Mouse (Mus musculus) cerebellum, adult 11-12 months (tissue): ENCODE measurements around the gene Zfp57.
"Not testable (repeated sequence)": the region's sequence is repeated elsewhere in the genome, so short reads cannot be mapped to it uniquely, and the experiment has no call there.

Experiments used
- DNase-seq: peaks from one replicate; pipeline ENCODE4 v3.0.0; 2022

Gene Zfp57

DNA sequence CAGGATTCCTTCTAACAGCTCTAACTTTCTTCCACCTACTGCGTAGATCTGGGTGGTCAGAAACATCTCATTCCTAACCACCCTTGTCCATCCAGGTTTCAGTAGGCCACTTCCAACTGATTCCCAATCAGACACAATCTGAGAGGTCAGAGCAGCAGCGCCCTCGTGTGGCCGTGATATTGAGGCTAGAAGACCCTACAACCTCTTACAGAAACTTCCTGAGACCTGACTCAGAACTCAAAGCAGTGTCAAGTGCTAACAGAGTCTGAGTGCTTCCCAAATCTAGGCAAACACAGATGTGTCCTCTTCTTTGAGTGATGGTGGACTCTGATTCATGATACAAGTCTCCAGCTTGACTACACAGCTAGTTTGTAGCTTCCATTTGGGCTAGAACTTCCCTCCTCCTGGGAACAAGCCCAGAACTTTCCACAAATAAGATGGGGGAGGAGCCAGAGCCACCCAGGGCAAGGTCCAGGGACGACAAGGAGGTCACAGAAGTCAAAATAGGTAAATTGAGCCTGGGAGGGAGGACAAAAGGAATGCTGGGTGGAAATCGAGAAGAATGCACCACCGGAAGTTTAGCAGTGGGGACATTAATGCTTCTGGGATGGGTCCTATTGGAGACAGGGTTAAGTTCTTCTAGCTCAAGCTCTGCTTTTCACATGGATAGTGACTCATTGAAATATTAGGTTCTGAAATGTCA lies 3.8 kb upstream of the Zfp57 start:
- DNase-seq, result peak; percentile 56

DNA sequence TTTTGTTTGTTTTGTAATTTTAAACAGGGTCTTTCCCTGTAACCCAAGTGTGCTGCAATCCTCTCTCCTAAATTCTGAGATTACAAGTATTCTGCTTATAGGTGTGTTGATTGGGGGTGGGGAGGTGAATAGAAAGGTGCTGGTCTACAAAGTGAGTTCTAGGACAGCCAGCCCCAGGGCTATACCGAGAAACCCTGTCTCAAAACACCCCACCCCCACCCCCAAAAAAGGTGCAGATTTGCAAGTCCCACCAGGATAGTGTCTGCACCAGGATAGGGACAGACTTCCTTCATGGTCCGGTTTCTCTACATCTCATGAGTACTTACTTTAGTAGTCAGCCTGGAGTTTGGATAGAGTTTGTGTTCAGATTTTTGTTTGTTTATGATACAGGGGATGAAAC lies 2.5 kb upstream of the Zfp57 start:
- DNase-seq, result no peak

DNA sequence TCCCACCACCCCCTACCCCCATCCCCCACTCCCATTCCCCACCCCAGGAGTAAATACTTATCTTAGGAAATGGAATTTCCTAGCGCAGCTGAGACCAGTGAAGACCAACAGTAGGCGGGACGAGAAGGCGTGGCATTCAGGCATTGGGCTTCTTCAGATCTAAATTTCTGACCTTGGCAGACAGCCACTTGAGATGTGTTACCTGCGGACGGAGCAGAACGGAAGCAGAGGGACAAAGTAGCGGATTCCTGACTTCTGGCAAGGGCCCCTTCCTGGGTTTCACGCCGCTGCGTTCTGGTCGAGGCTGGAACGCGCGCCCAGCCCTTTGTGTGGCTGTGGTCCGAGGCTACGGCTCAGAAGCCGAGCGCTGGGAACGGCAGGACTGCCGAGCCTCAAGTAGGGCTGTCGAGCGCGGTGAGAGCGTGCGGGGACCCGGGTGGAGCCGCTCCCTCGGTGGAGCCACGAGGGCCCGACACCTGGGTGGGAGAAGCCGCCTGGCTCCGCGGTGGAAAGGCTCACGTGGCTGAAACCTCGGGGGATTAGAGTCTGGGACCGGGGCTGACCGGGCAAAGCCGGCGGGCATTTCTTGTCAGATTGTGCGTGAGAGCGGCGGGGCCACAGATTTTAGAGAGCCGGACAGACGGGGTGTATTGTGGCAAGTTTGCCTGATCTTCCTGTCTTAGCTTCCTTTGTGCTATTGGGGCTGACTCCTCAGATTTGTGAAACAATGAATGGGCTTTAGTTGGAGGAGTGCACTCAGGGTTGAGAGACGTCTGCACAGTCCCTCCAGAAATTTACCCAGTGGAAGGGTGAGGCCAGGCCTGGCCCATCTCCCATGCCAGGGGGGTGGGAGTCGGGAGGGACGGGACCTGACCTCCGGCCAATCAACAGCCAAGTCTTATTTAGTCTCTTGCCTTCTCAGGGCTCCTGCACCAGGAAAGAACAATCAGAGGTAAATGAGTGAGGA lies 1.7 kb downstream of the Zfp57 start:
- DNase-seq, result peak; percentile 18

DNA sequence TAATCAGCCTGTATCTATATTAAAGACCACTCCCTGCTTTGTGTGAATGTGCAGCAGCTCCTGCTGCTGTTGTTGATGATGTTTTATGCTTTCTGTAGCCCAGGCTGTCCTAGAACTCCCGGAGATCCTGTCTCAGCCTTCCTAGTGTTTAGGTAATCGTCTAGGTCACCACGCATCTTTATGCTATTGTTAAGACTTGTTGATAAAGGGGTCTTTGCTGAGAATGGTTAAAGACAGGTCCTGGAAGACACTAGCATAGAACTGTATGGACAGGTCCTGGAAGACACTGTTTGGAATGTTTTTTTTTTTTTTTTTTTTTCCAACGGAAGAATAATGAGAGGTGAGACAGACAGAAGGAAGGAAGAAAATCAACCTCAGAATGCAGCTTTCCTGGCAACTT lies 2.4 kb downstream of the Zfp57 start:
- DNase-seq, result no peak

DNA sequence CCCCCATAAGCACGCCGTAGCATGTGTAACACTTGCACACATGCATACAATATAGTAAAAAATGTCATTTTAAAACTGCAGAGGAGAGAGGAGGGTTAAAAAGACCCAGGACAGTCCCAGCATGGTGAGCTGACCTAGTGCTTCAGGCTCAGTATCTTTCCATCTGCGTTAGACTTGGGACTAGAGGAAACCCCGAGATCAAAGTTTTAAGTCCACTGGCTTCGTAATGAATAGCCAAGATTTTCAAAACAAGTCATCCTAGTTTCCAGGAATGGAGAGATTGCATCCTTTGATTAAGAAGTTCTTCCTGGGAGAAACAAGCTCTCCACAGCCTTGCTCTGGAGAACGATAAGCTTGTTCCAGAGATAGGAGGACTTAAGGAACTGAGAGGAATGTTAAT lies 7.2 kb downstream of the Zfp57 start:
- no peak for DNase-seq

DNA sequence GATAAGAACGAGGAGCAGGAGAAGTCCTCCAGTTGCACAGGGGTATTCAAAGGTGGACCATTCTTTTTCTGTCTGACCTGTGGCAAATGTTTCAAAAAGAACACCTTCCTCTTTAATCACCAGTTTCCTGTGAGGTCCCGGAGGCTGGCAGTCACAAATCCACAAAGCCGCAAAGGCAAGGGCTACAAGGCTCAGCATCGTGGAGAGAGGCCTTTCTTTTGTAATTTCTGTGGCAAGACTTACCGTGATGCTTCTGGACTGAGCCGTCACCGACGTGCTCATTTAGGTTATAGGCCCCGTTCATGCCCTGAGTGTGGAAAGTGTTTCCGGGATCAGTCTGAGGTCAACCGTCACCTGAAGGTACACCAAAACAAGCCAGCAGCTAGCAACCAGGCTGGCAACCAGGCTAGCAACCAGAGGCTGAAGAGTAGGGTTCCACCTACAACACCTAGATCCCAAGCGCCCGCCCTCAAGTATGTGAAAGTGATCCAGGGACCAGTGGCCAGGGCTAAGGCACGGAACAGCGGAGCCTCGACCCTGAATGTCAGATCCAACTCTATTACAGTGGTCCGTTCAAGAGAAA lies 8.6 kb downstream of the Zfp57 start:
- DNase-seq, result no peak

DNA sequence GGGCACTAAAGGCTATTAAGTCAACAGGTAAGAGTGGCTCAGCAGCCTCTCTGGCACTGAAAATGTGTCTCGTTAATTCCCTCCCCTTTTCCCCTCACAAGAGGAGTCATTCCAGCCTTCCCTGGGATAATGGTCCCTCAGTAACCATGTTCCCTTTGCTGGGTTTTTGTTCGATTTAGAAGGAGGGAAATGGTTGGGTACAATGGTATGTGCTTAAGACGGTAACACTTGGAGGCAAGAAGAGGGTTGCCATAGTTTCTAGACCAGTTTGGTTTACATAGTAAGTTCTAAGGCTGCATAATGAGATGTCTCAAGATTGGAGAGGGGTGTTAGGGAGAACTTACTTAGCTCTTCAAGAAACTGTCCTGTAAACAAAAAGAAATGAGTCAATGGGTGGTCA lies 10.8 kb downstream of the Zfp57 start:
- no peak for DNase-seq

DNA sequence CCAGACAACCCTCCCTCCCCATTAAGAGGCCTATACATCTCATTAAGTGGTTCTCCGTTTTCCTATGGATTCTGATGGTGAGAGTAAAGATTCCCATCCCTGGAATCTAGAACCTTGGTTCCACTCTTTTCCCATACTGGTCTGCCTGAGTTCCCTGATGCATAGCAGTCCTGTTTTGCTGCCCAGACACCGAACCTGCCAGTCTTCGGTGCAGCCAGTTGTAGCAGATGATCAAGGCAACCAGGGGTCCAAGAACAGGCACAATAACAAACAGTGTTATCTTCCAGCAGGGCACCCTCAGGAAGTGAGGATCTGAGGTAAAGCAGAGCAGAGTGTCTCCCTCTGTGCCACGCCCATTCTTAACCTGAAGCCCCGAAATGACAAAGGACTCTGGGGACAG lies 11.2 kb downstream of the Zfp57 start:
- DNase-seq, result no peak

DNA sequence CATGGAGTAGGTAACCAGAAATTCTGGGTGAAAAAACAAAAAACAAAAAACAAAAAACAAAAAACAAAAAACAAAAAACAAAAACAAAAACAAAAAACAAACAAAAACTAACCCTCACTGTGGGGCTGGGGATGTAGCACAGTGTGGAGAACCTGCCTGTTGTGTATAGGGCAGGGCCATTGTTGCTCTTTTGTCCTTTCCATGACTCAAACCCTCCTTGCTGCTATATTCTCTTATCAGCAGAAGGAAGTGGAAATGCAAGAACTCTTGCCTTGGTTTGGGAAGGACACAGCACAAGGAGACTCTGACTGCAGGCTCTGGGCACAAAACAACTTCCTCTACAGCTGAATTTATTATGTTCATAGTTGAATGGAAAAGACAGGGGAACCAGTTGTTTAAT lies 15.4 kb downstream of the Zfp57 start:
- DNase-seq, result no peak

DNA sequence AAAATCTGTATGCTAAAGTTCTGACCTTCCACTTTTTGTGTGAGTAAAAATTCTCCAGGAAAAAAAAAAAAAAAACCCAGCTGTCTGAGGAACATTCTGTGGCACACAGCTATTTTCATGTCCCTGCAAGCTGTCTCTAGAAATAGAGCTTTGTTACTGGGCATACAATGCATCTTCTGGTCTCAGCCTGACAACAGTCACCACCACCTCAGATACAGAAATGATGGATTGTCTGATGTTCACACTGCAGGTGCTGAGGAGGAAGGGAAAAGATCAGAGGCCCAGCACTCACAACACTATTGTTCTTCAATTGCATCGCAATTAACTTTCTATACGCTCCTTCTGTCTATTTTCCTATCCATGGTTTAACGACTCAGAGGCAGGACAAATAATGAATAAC lies 17.4 kb downstream of the Zfp57 start:
- no peak for DNase-seq

DNA sequence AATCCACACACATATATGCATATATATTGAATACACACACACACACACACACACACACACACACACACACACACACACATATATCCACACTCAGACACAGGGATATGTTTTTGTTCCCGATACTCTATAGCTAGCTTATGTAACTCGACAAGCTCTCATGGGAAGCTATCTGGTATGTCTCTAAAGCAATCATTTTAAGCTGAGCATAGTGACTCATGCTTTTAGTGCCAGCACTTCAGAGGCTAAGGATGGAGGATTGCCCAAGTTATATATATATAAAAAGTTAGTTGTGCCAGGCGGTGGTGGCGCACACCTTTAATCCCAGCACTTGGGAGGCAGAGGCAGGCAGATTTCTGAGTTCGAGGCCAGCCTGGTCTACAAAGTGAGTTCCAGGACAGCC lies 18.3 kb downstream of the Zfp57 start:
- not testable (repeated sequence) for DNase-seq

DNA sequence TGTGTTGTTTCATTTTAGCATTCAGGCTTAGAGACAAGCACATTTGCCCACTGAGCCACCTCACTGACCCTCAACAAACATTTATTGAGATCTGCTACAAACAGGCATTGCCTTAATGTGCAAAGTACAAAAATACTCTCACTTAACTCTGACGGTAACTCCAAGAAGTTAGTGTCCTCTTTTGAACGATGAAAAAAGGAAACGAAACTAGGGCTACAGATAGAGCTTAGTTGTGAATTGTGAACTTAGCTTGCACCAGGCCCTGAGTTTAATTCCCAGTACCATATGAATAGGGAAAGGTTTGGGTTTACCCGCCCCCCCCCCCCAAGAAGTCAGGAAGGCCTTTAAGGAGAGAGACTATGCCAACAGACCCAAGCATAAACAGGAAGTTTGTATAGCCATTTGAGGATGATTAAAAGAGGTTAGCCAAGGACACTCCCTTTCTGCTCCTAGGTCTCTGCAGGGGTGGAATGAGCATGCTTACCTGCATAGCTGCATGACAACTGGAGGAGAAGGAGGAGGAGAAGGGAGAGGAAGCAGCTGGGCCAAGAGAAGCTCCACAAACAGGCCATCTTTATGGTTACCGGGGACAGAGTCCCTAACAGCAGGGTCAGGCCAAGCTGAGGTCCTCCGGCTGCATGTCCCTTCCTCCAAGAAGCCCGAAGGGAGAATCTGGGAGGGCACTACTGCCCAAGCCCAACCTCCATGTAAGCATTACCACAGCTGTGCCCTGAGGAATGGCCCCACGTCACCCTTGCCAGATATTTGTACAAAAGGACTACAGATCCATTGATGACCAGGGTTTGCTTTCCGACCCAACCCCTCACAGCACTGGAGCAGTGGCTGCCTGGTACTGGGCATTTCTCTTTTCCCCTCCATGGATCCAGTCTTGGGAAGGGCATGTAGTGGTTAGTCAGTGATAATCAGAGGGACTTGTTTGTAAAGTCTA lies 21.9 kb downstream of the Zfp57 start, which contains the start of gene Mog:
TSS of gene Mog (minus strand) at position 771 of the 949 bp plus-strand sequence.
- DNase-seq, result peak; percentile 21

DNA sequence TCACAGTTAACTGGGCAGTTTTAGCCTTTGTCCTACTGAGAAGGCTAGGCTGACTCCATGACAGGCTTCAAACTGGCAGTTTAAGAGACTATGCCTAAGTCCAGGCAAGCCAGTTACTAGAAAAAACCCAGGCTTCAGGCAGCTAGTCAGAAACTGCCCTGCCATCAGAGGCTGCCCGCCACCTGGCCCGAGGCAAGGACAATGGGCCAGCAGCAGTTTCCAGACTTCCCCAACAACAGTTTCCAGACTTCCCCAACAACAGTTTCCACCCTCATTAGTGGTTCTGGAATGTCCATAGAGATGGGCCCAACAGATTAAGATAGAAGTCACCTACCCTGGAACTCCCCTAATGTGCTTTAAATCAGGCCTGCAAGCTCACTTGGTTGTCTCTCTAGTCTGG lies 25.5 kb downstream of the Zfp57 start:
- DNase-seq, result no peak

DNA sequence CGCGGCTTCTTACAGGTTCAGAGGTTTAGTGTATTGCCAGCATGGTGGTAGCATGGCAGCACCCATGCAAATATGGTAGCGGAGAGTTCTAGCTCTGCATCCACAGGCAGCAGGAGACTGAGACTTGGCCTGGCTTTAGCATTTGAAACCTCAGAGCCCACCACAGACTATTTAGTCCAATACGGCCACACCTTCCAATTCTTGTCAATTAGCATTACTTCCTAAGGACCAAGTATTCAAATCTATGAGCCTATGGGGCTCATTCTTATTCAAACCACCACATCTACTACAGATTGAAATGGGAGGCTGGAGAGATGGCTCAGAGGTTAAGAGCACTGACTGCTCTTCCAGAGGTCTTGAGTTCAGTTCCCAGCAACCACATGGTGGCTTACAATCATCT lies 26.5 kb downstream of the Zfp57 start:
- DNase-seq, result peak; percentile 14

DNA sequence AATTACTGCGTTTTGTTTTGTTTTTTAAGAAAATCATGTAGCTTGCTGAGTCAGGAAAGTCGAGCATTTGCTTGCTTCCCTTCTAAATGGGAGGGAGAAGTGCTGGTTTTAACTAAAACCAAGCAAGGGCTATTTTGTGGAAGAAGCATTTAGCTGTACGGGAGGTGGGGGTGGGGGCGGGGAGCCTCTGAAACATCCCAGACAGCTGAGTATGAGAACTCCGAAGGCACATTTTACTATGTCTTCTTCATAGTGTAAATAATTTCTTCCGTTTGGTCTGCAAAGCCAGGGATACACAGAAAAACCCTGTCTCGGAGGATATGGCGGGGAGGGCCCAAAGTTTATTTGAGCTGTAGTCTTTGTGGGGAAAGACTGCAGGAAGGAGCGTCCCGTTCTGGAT lies 27.2 kb downstream of the Zfp57 start:
- DNase-seq, result no peak

DNA sequence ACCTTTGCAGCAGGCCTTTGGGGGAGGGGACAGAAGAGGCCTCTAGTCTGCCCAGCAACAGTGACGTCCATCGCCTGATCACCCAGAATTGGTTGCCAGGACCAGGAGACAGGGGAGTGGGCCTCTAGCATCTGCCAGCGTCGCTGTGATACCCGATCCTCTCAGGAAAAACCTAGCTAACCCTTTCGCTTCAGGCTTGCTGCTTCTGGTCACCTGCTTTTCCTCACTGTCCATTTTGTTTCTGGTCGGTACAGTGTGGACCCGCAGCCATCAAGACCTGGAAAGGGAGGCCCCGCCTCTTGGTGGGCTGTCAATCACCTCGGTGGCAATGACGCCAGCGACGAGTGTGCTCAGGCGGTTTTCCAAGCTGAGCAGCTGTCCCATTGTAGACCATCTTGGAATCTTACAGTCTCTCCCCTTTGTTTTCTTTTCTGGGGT lies 27.7 kb downstream of the Zfp57 start:
- DNase-seq, result peak; percentile 95

DNA sequence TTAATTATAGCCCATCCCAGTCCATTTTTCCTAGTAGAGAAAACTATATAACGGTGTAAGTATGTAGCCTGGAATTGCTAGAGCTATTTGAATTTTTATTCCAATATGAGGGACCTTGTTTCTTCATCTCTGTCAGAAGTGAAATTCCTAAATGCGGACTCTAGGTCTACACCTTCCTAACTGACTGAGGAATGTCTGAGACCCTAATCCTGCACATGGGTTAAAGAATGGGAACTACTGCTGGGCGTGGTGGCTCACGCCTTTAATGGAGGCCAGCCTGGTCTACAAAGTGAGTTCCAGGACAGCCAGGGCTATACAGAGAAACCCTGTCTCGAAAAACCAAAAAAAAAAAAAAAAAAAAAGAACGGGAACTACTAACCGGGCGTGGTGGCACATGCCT lies 28.2 kb downstream of the Zfp57 start:
- DNase-seq, result peak; percentile 14

DNA sequence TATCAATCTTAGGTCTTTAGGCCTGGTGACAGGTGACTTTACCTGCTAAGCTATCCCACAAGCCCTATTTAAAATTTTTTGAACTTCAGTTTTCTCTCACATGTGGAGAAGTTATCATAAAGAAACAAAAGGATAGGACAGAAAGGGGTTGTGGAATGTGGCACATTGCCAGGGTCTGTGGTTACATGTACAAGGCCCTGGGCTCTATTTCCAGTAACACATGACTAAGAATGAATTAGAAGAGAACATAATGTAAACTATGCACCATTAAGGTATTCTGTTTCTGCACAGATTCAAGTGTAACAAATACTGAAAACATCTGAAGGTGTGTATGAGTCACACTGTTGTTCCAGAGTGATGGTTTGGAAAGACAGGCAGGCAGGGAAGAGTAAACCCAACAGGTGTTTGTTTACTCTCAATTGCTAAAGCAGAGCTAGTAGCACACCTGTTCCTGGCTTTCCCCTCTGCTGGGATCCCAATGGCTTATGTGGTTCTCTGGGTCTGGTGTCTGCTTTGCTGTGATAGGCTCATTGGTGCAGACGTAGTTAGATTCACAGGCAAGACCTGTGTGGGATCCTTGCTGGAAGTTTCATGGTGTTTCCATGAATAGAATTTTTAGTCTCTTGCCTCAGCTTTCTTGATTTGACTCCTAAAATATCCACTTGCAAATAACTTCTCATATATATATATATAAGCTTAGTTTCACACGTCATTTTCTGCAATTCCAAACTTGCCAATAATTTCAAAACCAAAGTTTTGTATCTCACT lies 38.3 kb downstream of the Zfp57 start:
- no peak for DNase-seq

DNA sequence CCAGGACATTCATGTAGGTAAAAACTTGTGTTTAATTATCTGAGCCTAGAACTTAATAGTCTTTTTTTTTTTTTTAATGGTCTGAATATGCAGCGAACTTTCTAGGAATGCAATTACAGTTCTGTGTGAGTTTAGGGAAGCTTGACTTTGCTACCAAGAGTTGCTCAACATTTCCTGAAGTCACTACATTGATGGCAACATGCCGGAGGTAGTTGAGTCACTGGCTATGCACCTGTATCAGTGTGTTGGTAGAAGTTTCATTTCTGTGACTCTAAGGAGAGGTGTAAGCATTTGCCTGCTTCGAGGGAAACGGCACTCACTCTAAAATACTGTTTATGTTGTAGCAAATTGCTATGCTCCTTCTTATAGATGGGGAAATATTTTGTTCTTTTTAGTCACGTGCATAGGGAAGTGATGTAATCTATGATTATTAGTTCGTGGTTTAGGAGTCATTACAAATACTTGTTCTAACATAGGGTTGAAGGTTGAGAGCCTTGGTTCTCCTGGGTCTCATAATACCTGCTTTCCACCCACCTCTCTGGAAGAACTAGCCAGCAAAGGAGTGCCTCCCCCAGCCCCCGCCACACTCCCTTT lies 43.8 kb downstream of the Zfp57 start:
- DNase-seq, result no peak

DNA sequence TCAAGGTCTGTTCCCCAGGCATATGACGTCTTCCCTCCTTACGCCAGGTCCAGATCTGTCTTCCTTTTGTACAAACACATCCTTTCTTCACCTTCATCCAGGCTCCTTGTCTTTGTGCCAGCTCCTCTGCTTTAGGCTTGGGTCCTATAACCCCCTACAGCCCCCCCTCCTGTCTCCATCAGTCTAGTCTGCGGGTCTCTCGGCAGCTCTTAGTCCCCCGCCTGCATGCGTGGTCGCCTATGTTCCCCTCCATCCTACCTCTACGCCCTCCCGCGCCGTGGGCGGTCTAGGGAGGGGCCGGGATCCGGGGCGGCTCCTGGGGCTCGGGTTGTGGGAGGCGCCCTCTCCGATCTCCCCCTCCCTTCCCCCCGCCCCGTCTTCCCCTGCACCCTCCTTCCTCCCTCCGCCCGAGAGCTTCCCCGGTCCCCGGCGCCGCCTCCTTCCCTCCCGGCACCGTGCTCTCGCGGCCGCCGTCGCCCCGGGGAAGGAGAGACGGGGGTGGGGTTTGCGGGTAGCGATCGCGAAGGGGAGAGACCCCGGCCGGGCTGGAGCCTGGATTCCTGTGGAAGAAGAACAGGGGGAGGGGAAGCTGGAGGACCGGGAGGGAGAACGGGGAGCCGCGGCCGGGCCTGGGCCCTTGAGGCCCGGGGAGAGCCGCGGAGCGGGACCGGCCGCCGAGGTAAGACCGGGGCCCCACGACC lies 44.8 kb downstream of the Zfp57 start, which contains the start of gene Gabbr1:
TSS of gene Gabbr1 (plus strand) at position 356 of the 701 bp plus-strand sequence.
- peak; percentile 90 for DNase-seq
